ENCODE assay signal across 9 mouse cellular contexts in genomic region chr3:126746148-126746803, GRCm38 (mm10).
DNase-seq lines count a peak whose midpoint lies in the region; ATAC-seq and TF ChIP-seq lines count a peak whose summit lies in the region.
"Had no signal": no experiment of that assay in that cellular context is flagged by ENCODE, and none has a peak within 500 bp of the region (broad histone marks: within the 10 kb centered on the region; RNA-seq: fewer than 3 reads in every experiment).

No protein-coding gene starts in this region.

- H3K27ac ChIP-seq in MEL (ENCODE audit: control insufficient read depth, low read depth, low read length): no peak overlapping the region
- peak overlapping the region; percentile 83 for H3K27ac ChIP-seq in heart, embryonic 15.5 days
- H3K27ac ChIP-seq: liver, embryonic 13.5 days had no signal

- peak overlapping the region; percentile 43 for H3K4me2 ChIP-seq in heart, embryonic 15.5 days
- H3K4me2 ChIP-seq: liver, embryonic 13.5 days had no signal

- TF ChIP-seq RAD21 in MEL (IDR thresholded peaks at IDR 0.05; ENCODE audit: low read depth, low read length): no peak

- no peaks in the 10 kb centered on the region for H3K27me3 ChIP-seq in MEL (ENCODE audit: control insufficient read depth in 1 of 2, insufficient read depth in 2 of 2, low read length in 2 of 2)
- H3K27me3 ChIP-seq in heart, embryonic 15.5 days: no peaks in the 10 kb centered on the region
- H3K27me3 ChIP-seq: liver, embryonic 13.5 days had no signal

- H3K79me2 ChIP-seq in MEL (ENCODE audit: control insufficient read depth, insufficient read depth, low read length, poor library complexity): no peaks in the 10 kb centered on the region

- no peaks in the 10 kb centered on the region for H3K36me3 ChIP-seq in MEL (ENCODE audit: control insufficient read depth in 1 of 2, insufficient read depth in 2 of 2, low read length in 2 of 2)
- no peaks in the 10 kb centered on the region for H3K36me3 ChIP-seq in heart, embryonic 15.5 days
- H3K36me3 ChIP-seq: liver, embryonic 13.5 days had no signal

- no peak for TF ChIP-seq POLR2A in MEL (IDR thresholded peaks at IDR 0.05; ENCODE audit: control insufficient read depth in 1 of 2, insufficient read depth in 1 of 2, low read depth in 1 of 2, low read length in 2 of 2, poor library complexity in 1 of 2)

- H3K4me3 ChIP-seq in MEL (ENCODE audit: control insufficient read depth in 1 of 2, insufficient read depth in 1 of 2, low read depth in 2 of 2, low read length in 2 of 2): no peak overlapping the region
- H3K4me3 ChIP-seq in heart, embryonic 15.5 days: no peak overlapping the region
- H3K4me3 ChIP-seq: liver, embryonic 13.5 days had no signal

- peak; percentile 38 for DNase-seq in cerebellum, adult 11-12 months
- DNase-seq in cerebellum, postnatal 4 days (ENCODE audit: low spot score in 2 of 2): no peak
- DNase-seq in MEL (ENCODE audit: low read depth, low spot score): peak; percentile 30
- DNase-seq in kidney, postnatal 14 days: peak; percentile 68
- DNase-seq in frontal cortex, postnatal 14 days (ENCODE audit: low spot score in 2 of 2): no peak
- DNase-seq in adrenal gland, postnatal 4 days (ENCODE audit: low spot score in 2 of 2): no peak
- DNase-seq: liver, embryonic 13.5 days had no signal

- no peak for TF ChIP-seq EP300 in MEL (IDR thresholded peaks at IDR 0.05; ENCODE audit: low read depth in 1 of 2, low read length in 2 of 2)

- no peaks in the 10 kb centered on the region for H3K4me1 ChIP-seq in MEL (ENCODE audit: control insufficient read depth in 1 of 2, insufficient read depth in 2 of 2, low read length in 2 of 2)
- peaks cover 14% of the 10 kb centered on the region for H3K4me1 ChIP-seq in heart, embryonic 15.5 days (replicated peaks)
- H3K4me1 ChIP-seq: liver, embryonic 13.5 days had no signal

- no peak overlapping the region for H3K9ac ChIP-seq in MEL (ENCODE audit: control insufficient read depth, low read depth, low read length, poor library complexity, severe bottlenecking)
- no peak overlapping the region for H3K9ac ChIP-seq in heart, embryonic 15.5 days
- H3K9ac ChIP-seq: liver, embryonic 13.5 days had no signal

- no peak for TF ChIP-seq CTCF in MEL (IDR thresholded peaks at IDR 0.05 in 2 of 3, conservative IDR thresholded peaks at IDR 0.05 in 1 of 3; ENCODE audit: control insufficient read depth in 1 of 3, insufficient read depth in 1 of 3, low read depth in 2 of 3, low read length in 3 of 3, poor library complexity in 1 of 3, severe bottlenecking in 1 of 3)

- H3K9me3 ChIP-seq in MEL (replicated peaks; ENCODE audit: insufficient read depth, low read length): no peaks in the 10 kb centered on the region
- no peaks in the 10 kb centered on the region for H3K9me3 ChIP-seq in heart, embryonic 15.5 days (replicated peaks)
- H3K9me3 ChIP-seq: liver, embryonic 13.5 days had no signal

- 33% methylated on average over 11 of the region's 11 CpGs for WGBS in heart, embryonic 15.5 days

- peak; percentile 97 for ATAC-seq in heart, embryonic 15.5 days (replicated peaks; ENCODE audit: insufficient number of reproducible peaks, insufficient read depth, low FRiP score, low read depth)
- no peak for ATAC-seq in megakaryocyte, adult 5-6 weeks (ENCODE audit: poor library complexity, severe bottlenecking)

TF ChIP-seq in MEL, 35 proteins besides CTCF, POLR2A, EP300 and RAD21:
- no peak for TF ChIP-seq POLR2AphosphoS2 (IDR thresholded peaks at IDR 0.05; ENCODE audit: low read length)
- no peak for TF ChIP-seq ZC3H11A (IDR thresholded peaks at IDR 0.05; ENCODE audit: low read depth, low read length)
- TF ChIP-seq MAZ (IDR thresholded peaks at IDR 0.05; ENCODE audit: low read depth, low read length): no peak
- TF ChIP-seq SIN3A (IDR thresholded peaks at IDR 0.05; ENCODE audit: low read length): no peak
- no peak for TF ChIP-seq RCOR1 (IDR thresholded peaks at IDR 0.05; ENCODE audit: low read depth, low read length)
- no peak for TF ChIP-seq USF2 (IDR thresholded peaks at IDR 0.05; ENCODE audit: borderline replicate concordance in 1 of 2, insufficient read depth in 1 of 2, low read depth in 1 of 2, low read length in 2 of 2)
- no peak for TF ChIP-seq TCF12 (IDR thresholded peaks at IDR 0.05; ENCODE audit: low read depth, low read length)
TF ChIP-seq in MEL: peak in this region for 0.

Comparison
In these comparisons a context has a peak if more than half of its experiments do, and no peak if none do; other contexts are left out.
1. DNase-seq: peak in cerebellum, adult 11-12 months (single experiment), MEL (single experiment) and kidney, postnatal 14 days (single experiment); none in cerebellum, postnatal 4 days (0 of 2), frontal cortex, postnatal 14 days (0 of 2) and adrenal gland, postnatal 4 days (0 of 2).